21 mouse cellular contexts compared by ENCODE assay signal in the genomic region with DNA sequence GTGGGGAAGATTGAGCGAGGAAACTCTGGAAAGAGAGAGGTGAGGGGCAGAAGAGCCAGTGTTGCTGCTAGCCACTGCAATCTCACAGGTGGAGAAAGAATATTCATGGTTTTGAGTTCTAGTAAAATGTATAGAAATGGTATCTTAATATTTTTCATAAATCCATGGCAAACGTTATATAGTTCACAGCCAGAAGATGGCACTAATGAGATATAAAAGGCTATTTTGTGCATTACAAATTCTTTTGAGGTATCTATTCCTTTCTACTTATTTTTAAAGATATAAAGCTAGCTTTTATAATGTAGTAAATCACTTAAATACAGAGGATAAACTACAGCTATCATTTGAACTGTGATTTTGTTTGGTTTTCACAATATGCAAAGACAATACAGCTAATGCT. TPM values are rescaled to one million over a fixed set of nuclear protein-coding genes. Genes with fewer than 3 reads are reported as not detected.
DNase-seq lines count a peak whose midpoint lies in the region; ATAC-seq and TF ChIP-seq lines count a peak whose summit lies in the region.
"Had no signal": no experiment of that assay in that cellular context is flagged by ENCODE, and none has a peak within 500 bp of the region (broad histone marks: within the 10 kb centered on the region; RNA-seq: fewer than 3 reads in every experiment).

No protein-coding gene starts in this region.

- no peak overlapping the region for H3K9ac ChIP-seq in forebrain, embryonic 14.5 days (ENCODE audit: low read length)
- no peak overlapping the region for H3K9ac ChIP-seq in forebrain, embryonic 15.5 days (replicated peaks)
- no peak overlapping the region for H3K9ac ChIP-seq in intestine, postnatal 0 days (ENCODE audit: low read depth, low read length)
- H3K9ac ChIP-seq in intestine, embryonic 15.5 days = no peak overlapping the region
- H3K9ac ChIP-seq in stomach, postnatal 0 days (ENCODE audit: low read length) = no peak overlapping the region
- H3K9ac ChIP-seq: embryonic facial prominence, embryonic 15.5 days; heart, embryonic 15.5 days had no signal

- peak; percentile 52 for DNase-seq in forebrain, embryonic 14.5 days (ENCODE audit: low spot score)
- peak; percentile 38 for DNase-seq in retina, embryonic 14.5 days (ENCODE audit: low spot score)
- DNase-seq in retina, postnatal 1 day = no peak
- DNase-seq in stomach, postnatal 0 days (ENCODE audit: low spot score) = no peak
- DNase-seq in frontal cortex, postnatal 10 days (ENCODE audit: low spot score in 2 of 2) = no peak
- DNase-seq: adrenal gland, postnatal 14 days; cerebellum, adult 11-12 months; gastrocnemius, postnatal 14 days; heart, adult 18-20 months; kidney, adult 11 months; kidney, postnatal 10 days; left cerebral cortex, postnatal 4 days; liver; lung, postnatal 14 days; right cerebral cortex, adult 18-20 months had no signal

- ATAC-seq in forebrain, embryonic 14.5 days = no peak
- ATAC-seq in forebrain, embryonic 15.5 days (replicated peaks) = no peak
- no peak for ATAC-seq in intestine, postnatal 0 days
- ATAC-seq in intestine, embryonic 15.5 days = no peak
- ATAC-seq in stomach, postnatal 0 days (ENCODE audit: low FRiP score, low TSS enrichment) = no peak

- no peak overlapping the region for H3K4me3 ChIP-seq in forebrain, embryonic 14.5 days (ENCODE audit: low read depth, low read length)
- H3K4me3 ChIP-seq in forebrain, embryonic 15.5 days = no peak overlapping the region
- no peak overlapping the region for H3K4me3 ChIP-seq in intestine, postnatal 0 days (ENCODE audit: low read depth, low read length)
- H3K4me3 ChIP-seq in intestine, embryonic 15.5 days (replicated peaks) = no peak overlapping the region
- H3K4me3 ChIP-seq in stomach, postnatal 0 days (ENCODE audit: low read depth, low read length) = no peak overlapping the region
- H3K4me3 ChIP-seq: embryonic facial prominence, embryonic 15.5 days; heart, embryonic 15.5 days; hindbrain, embryonic 10.5 days had no signal

- H3K27ac ChIP-seq in forebrain, embryonic 14.5 days (ENCODE audit: low read depth, low read length) = no peak overlapping the region
- no peak overlapping the region for H3K27ac ChIP-seq in forebrain, embryonic 15.5 days (replicated peaks)
- H3K27ac ChIP-seq in intestine, postnatal 0 days (ENCODE audit: low read depth, low read length) = no peak overlapping the region
- no peak overlapping the region for H3K27ac ChIP-seq in intestine, embryonic 15.5 days
- no peak overlapping the region for H3K27ac ChIP-seq in stomach, postnatal 0 days (replicated peaks)
- H3K27ac ChIP-seq: embryonic facial prominence, embryonic 15.5 days; heart, embryonic 15.5 days; hindbrain, embryonic 10.5 days had no signal

- no peaks in the 10 kb centered on the region for H3K36me3 ChIP-seq in forebrain, embryonic 14.5 days (ENCODE audit: control insufficient read depth, insufficient read depth, low read length)
- H3K36me3 ChIP-seq in forebrain, embryonic 15.5 days = no peaks in the 10 kb centered on the region
- H3K36me3 ChIP-seq in intestine, postnatal 0 days (ENCODE audit: control insufficient read depth, insufficient read depth) = no peaks in the 10 kb centered on the region
- no peaks in the 10 kb centered on the region for H3K36me3 ChIP-seq in intestine, embryonic 15.5 days
- no peaks in the 10 kb centered on the region for H3K36me3 ChIP-seq in stomach, postnatal 0 days (ENCODE audit: control insufficient read depth, insufficient read depth, low read length)
- H3K36me3 ChIP-seq: embryonic facial prominence, embryonic 15.5 days; heart, embryonic 15.5 days; hindbrain, embryonic 10.5 days had no signal

- WGBS in forebrain, embryonic 14.5 days = 51% methylated on average over 2 of the region's 2 CpGs
- 43% methylated on average over 2 of the region's 2 CpGs for WGBS in forebrain, embryonic 15.5 days
- WGBS in intestine, postnatal 0 days = 34% methylated on average over 2 of the region's 2 CpGs
- 46% methylated on average over 2 of the region's 2 CpGs for WGBS in intestine, embryonic 15.5 days
- WGBS in stomach, postnatal 0 days = 35% methylated on average over 2 of the region's 2 CpGs

- no peaks in the 10 kb centered on the region for H3K4me1 ChIP-seq in forebrain, embryonic 14.5 days (ENCODE audit: control insufficient read depth, insufficient read depth, low read length)
- H3K4me1 ChIP-seq in forebrain, embryonic 15.5 days = no peaks in the 10 kb centered on the region
- H3K4me1 ChIP-seq in intestine, postnatal 0 days (replicated peaks; ENCODE audit: control insufficient read depth, insufficient read depth, low read length) = no peaks in the 10 kb centered on the region
- no peaks in the 10 kb centered on the region for H3K4me1 ChIP-seq in intestine, embryonic 15.5 days (replicated peaks)
- no peaks in the 10 kb centered on the region for H3K4me1 ChIP-seq in stomach, postnatal 0 days (replicated peaks; ENCODE audit: control insufficient read depth, insufficient read depth)
- H3K4me1 ChIP-seq: embryonic facial prominence, embryonic 15.5 days; heart, embryonic 15.5 days; hindbrain, embryonic 10.5 days had no signal

- H3K4me2 ChIP-seq in forebrain, embryonic 14.5 days (ENCODE audit: low read length) = no peak overlapping the region
- no peak overlapping the region for H3K4me2 ChIP-seq in forebrain, embryonic 15.5 days (replicated peaks)
- H3K4me2 ChIP-seq in intestine, postnatal 0 days (replicated peaks; ENCODE audit: low read depth) = no peak overlapping the region
- no peak overlapping the region for H3K4me2 ChIP-seq in intestine, embryonic 15.5 days (replicated peaks)
- no peak overlapping the region for H3K4me2 ChIP-seq in stomach, postnatal 0 days (replicated peaks; ENCODE audit: low read depth)
- H3K4me2 ChIP-seq: embryonic facial prominence, embryonic 15.5 days; heart, embryonic 15.5 days had no signal

- no peaks in the 10 kb centered on the region for H3K9me3 ChIP-seq in forebrain, embryonic 14.5 days (replicated peaks; ENCODE audit: control insufficient read depth, low read length)
- no peaks in the 10 kb centered on the region for H3K9me3 ChIP-seq in forebrain, embryonic 15.5 days
- H3K9me3 ChIP-seq in intestine, postnatal 0 days (ENCODE audit: control insufficient read depth) = no peaks in the 10 kb centered on the region
- H3K9me3 ChIP-seq in intestine, embryonic 15.5 days = no peaks in the 10 kb centered on the region
- no peaks in the 10 kb centered on the region for H3K9me3 ChIP-seq in stomach, postnatal 0 days (ENCODE audit: control insufficient read depth, low read length)
- H3K9me3 ChIP-seq: embryonic facial prominence, embryonic 15.5 days; heart, embryonic 15.5 days; hindbrain, embryonic 10.5 days had no signal

- H3K27me3 ChIP-seq in forebrain, embryonic 14.5 days (replicated peaks; ENCODE audit: control insufficient read depth, insufficient read depth, low read length) = no peaks in the 10 kb centered on the region
- H3K27me3 ChIP-seq in forebrain, embryonic 15.5 days = no peaks in the 10 kb centered on the region
- no peaks in the 10 kb centered on the region for H3K27me3 ChIP-seq in intestine, postnatal 0 days (replicated peaks; ENCODE audit: control insufficient read depth, insufficient read depth, low read length)
- H3K27me3 ChIP-seq in intestine, embryonic 15.5 days (replicated peaks) = no peaks in the 10 kb centered on the region
- no peaks in the 10 kb centered on the region for H3K27me3 ChIP-seq in stomach, postnatal 0 days (ENCODE audit: control insufficient read depth, insufficient read depth, low read length)
- H3K27me3 ChIP-seq: embryonic facial prominence, embryonic 15.5 days; heart, embryonic 15.5 days had no signal

- no peak for TF ChIP-seq EP300 in stomach, postnatal 0 days (optimal IDR thresholded peaks at IDR 0.05)

- 0 out of 2 replicates have a peak, but pooled peaks have one; percentile 12 for TF ChIP-seq CTCF in intestine, postnatal 0 days (IDR thresholded peaks at IDR 0.05; ENCODE audit: low read depth)
- peak; percentile 53 for TF ChIP-seq CTCF in stomach, postnatal 0 days (IDR thresholded peaks at IDR 0.05; ENCODE audit: low read depth)

RNA-seq across cellular contexts. Expression of gene Dpy19l1, which starts 35.2 kb away (rescaled TPM):
- 30.4 and 31.2 TPM in 2 replicates for polyA plus RNA-seq in forebrain, embryonic 14.5 days (2014; fragmentation: Nextera tagmentation; extraction: Ambion mirVana)
- 34.7 and 52.8 TPM in 2 replicates for polyA plus RNA-seq in forebrain, embryonic 15.5 days (2015; fragmentation: Nextera tagmentation; extraction: Ambion mirVana)
- polyA plus RNA-seq in intestine, postnatal 0 days (2015; fragmentation: Nextera tagmentation; extraction: Ambion mirVana) = 4.6 and 4.7 TPM in 2 replicates
- polyA plus RNA-seq in intestine, embryonic 15.5 days (2015; fragmentation: Nextera tagmentation; extraction: Ambion mirVana) = 10.4 and 11.3 TPM in 2 replicates
- polyA plus RNA-seq in stomach, postnatal 0 days (2015; fragmentation: Nextera tagmentation; extraction: Ambion mirVana) = 5.2 TPM in 2 replicates

Comparison
In these comparisons a context has a peak if more than half of its experiments do, and no peak if none do; other contexts are left out.
1. DNase-seq: peak in forebrain, embryonic 14.5 days (single experiment) and retina, embryonic 14.5 days (single experiment); none in retina, postnatal 1 day (single experiment), stomach, postnatal 0 days (single experiment) and frontal cortex, postnatal 10 days (0 of 2).